Mouse (Mus musculus) small intestine, adult 2 months (tissue): ENCODE measurements at regions not wholly inside any gene's neighbourhood (a gene's known extent, or its start where the extent isn't known, plus 50 kb on each side); places are given as distances from the start of the nearest gene placed in this dataset.

Experiments used
- CTCF ChIP-seq: fragments of 200-500 bp; IDR thresholded peaks from 2 replicates; pipeline ENCODE4 v1.5.1; 2012; ENCODE audit warnings: low read depth, mild to moderate bottlenecking, control low read depth, inconsistent platforms, low read length, moderate library complexity, mixed read lengths; ENCODE audit not compliant: insufficient replicate concordance, insufficient read length; ENCODE audit errors: extremely low read depth
- POLR2A ChIP-seq: fragments of 200-500 bp; IDR thresholded peaks from 2 replicates; pipeline ENCODE4 v1.6.1; 2012; ENCODE audit warnings: low read depth, mild to moderate bottlenecking, control low read depth, inconsistent platforms, low read length, moderate library complexity

DNA sequence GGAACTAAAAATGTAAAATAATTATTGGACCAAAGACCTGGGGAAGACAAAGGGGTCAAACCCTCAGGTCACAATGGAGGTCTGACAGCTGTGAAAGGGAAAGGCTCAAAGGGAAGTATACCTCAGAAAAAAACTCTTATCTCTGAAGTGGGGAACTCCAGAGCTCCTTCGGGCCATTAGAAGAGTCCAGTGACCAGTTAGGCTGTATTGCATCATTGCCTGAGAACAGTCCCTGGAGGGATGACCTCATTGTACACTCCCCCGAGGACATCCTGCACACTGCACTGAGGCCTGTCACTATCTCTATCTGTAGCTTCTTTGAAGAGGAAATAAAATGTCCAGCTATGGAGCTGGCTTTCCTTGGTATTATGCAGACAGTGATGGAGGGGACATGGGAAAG is 88.2 kb upstream of the Zfp827 start:
- no peak for TF ChIP-seq CTCF
- TF ChIP-seq POLR2A = no peak
